Mouse (Mus musculus) testis, adult 2 months (tissue): ENCODE results near the gene Olfr1281. TPM values are rescaled to one million over a fixed set of nuclear protein-coding genes. Genes with fewer than 3 reads are reported as not detected.
"Not testable (repeated sequence)": the region's sequence is repeated elsewhere in the genome, so short reads cannot be mapped to it uniquely, and the experiment has no call there.

Source experiments
- H3K27ac ChIP-seq: fragments of 200-500 bp; 2 replicates; pipeline ENCODE4 v1.5.1; 2012; ENCODE audit warnings: low read depth, low read length; ENCODE audit not compliant: control insufficient read depth, insufficient read depth
- H3K27me3 ChIP-seq: fragments of 200-500 bp; 2 replicates; pipeline ENCODE4 v1.6.1; 2012; ENCODE audit warnings: mild to moderate bottlenecking, low read length, moderate library complexity; ENCODE audit not compliant: control insufficient read depth, insufficient read depth
- H3K36me3 ChIP-seq: fragments of 200-500 bp; 2 replicates; pipeline ENCODE4 v1.6.1; 2012; ENCODE audit warnings: mild to moderate bottlenecking, low read length; ENCODE audit not compliant: control insufficient read depth, insufficient read depth
- H3K4me1 ChIP-seq: fragments of 200-500 bp; 2 replicates; pipeline ENCODE4 v1.6.1; 2012; ENCODE audit warnings: low read length; ENCODE audit not compliant: control insufficient read depth, insufficient read depth
- H3K4me3 ChIP-seq: fragments of 200-500 bp; 2 replicates; pipeline ENCODE4 v1.5.1; 2012; ENCODE audit warnings: low read depth, mild to moderate bottlenecking, low read length, moderate library complexity, mixed read lengths; ENCODE audit not compliant: control insufficient read depth
- CTCF ChIP-seq: fragments of 200-500 bp; IDR thresholded peaks from 2 replicates; pipeline ENCODE4 v1.5.1; 2012; ENCODE audit warnings: low read depth, mild to moderate bottlenecking, inconsistent platforms, low read length, moderate library complexity; ENCODE audit not compliant: control insufficient read depth, insufficient read depth, insufficient replicate concordance
- POLR2A ChIP-seq: fragments of 200-500 bp; IDR thresholded peaks from 2 replicates; pipeline ENCODE4 v1.6.1; 2012; ENCODE audit warnings: low read depth, mild to moderate bottlenecking, inconsistent platforms, low read length, moderate library complexity; ENCODE audit not compliant: control insufficient read depth
- polyA plus RNA-seq: library from polyadenylated mRNA; depleted of rRNA; stranded (reverse); fragments of >200 nt; gene quantifications from 2 replicates; pipeline ENCODE4 v1.2.3, GENCODE M21; 2012; rRNA removed

Gene Olfr1281
- 0.06 and 0.19 TPM in 2 replicates for polyA plus RNA-seq

DNA sequence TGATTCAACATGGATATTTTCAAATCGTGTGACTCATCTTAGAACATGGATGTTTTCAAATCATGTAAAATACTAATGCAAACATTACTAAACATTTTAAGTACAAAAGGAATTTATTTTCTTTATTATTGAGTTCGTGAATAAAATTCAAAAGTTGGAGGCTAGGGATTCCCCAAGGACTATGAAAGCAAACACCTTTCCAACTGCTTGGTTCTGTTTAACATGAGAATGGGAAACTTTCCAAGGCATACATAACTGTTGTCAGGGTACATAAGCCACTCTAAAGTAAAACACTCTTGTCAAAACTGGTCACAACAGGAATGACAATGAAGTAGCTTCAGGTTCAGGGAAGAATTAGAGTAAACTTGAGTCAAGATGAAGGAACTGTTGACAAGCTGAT, at the start of gene Olfr1281:
Olfr1281 (plus strand) TSS at position 301 of the 400 bp plus-strand sequence.
- H3K27me3 ChIP-seq, result no peaks in the 10 kb centered on the region
- H3K4me1 ChIP-seq, result no peaks in the 10 kb centered on the region

DNA sequence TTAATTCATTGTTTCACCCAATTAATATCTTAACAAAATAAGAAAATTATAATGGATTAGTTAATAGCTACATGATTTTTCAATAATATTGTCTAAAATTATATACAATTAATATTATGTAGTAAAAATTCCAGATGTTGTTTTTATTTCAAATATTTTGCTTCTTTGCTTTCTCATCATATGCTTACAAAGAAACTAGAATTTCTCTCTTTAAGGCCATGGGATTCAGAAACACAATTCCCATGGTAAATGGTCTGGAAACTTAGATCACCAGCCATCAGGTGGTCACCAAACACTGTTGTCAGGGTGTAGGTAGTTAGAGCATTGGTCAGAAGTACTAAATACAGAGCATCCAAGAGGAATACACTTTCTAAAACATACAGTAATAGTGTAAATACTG, 36.5 kb upstream of the Olfr1281 start, which contains the start of gene Olfr1278:
Olfr1278 (plus strand) TSS at position 301 of the 400 bp plus-strand sequence.
- no peaks in the 10 kb centered on the region for H3K27me3 ChIP-seq
- TF ChIP-seq POLR2A, result no peak
- TF ChIP-seq CTCF, result no peak
- H3K27ac ChIP-seq, result no peak within 1 kb of the TSS

More for the DNA sequence above, at the start of gene Olfr1281:
- no peaks in the 10 kb centered on the region for H3K36me3 ChIP-seq
- no peak within 1 kb of the TSS for H3K4me3 ChIP-seq
- no peak within 1 kb of the TSS for H3K27ac ChIP-seq
- TF ChIP-seq CTCF (no peak), POLR2A (no peak)

DNA sequence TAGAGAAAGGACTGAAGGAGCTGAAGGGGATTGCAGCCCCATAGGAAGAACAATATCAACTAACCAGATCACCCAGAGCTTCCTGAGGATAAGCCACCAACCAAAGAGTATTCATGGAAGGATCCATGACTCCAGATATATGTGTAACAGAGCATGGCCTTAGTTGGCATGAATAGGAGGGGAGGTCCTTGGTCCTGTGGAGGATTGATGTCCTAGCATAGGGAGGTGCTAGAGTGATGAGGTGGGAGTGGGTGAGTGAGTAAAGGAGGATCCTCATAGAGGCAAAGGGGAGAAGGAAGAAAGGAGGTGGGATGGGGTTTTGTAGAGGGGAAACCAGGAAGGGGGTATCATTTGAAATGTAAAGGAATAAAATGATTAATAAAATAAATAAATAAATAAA, 27.8 kb upstream of the Olfr1281 start:
- no peaks in the 10 kb centered on the region for H3K27me3 ChIP-seq
- no peaks in the 10 kb centered on the region for H3K36me3 ChIP-seq
- TF ChIP-seq CTCF (no peak), POLR2A (no peak)
- H3K27ac ChIP-seq, result no peak overlapping the region
- no peak overlapping the region for H3K4me3 ChIP-seq
- H3K4me1 ChIP-seq, result no peaks in the 10 kb centered on the region

More for the DNA sequence above, 36.5 kb upstream of the Olfr1281 start, which contains the start of gene Olfr1278:
- no peaks in the 10 kb centered on the region for H3K4me1 ChIP-seq
- H3K36me3 ChIP-seq, result no peaks in the 10 kb centered on the region
- no peak within 1 kb of the TSS for H3K4me3 ChIP-seq

DNA sequence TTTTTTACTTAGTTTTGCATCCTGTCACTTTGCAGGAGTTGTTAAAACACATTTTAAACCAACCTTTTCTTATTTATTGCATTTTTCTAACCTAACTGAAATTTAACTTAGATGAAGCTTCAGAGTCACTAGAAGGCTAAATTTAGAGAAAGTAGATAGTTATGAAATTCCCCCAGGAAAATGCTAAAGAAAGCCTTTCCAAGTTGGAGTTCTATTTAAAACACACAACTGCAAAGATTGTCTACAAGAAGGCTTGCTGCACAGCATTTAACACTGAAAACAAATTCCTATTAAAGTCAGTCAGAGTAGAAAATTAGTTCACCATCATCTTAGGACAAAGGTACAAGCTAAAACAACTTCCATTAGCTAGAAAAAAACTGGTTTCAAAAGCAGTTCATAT, 25.9 kb upstream of the Olfr1281 start, which contains the start of gene Olfr1279:
Olfr1279 (plus strand) TSS at position 262 of the 400 bp plus-strand sequence.
- Histone ChIP-seq H3K27ac (no peak within 1 kb of the TSS), H3K4me1 (no peaks in the 10 kb centered on the region), H3K4me3 (no peak within 1 kb of the TSS), H3K27me3 (no peaks in the 10 kb centered on the region), H3K36me3 (no peaks in the 10 kb centered on the region)
- TF ChIP-seq POLR2A (no peak), CTCF (no peak)

DNA sequence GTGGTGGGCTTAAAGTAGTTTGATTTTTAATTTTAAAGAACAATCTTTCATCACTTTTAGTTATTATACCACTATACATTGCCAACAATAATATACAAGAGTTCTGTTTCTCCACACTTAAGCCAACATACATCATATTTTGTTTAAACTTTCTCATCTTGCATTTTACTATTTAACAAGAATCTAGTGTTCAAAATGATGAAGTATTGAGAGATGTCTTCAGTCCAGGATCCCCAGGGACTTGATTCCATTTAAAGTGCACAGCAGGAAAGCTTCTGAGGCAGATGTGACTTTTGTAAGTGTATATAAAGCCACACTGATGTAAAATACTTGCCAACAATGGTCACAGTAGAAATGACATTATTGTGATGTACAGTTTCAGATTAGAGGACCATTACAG, 12.6 kb upstream of the Olfr1281 start, which contains the start of gene Olfr1280:
Olfr1280 (plus strand) TSS at position 301 of the 400 bp plus-strand sequence.
- Histone ChIP-seq H3K4me1 (no peaks in the 10 kb centered on the region), H3K36me3 (no peaks in the 10 kb centered on the region), H3K27me3 (no peaks in the 10 kb centered on the region), H3K27ac (no peak within 1 kb of the TSS), H3K4me3 (no peak within 1 kb of the TSS)
- no peak for TF ChIP-seq CTCF
- TF ChIP-seq POLR2A, result no peak

DNA sequence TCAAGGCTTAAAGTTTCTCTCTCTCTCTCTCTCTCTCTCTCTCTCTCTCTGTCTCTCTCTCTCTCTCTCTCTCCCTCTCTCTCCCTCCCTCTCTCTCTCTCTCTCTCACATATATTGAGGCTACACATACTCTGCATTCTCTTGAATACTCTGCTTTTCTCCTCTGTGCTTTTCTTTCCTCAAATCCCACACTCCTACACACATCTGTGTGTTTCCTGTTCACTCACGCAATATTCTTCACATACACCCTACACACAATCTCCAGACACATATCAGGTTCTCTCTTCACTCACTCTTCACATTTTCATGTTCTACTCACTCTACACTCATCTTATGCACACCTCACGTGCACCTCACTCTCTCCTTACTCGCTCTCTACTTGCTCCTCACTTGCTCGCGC, 7.4 kb downstream of the Olfr1281 start:
- H3K36me3 ChIP-seq, H3K27ac ChIP-seq, H3K4me3 ChIP-seq, H3K27me3 ChIP-seq, H3K4me1 ChIP-seq: not testable (repeated sequence)

DNA sequence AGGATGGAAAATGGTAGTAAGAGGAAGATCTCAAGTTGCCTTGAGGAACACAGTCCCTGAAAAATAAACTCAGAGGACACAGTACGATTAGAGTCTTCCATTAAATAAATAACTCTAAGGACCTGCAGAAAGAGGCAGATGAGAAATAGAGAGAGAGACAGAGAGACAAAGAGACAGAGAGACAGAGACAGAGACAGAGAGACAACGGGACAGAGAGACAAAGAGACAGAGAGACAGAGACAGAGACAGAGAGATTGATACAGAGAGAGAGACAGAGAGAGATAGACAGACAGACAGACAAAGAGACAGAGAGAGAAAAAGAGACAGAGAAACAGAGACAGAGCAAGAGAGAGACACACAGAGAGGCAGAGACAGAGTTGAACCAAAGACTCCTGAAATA, 9.7 kb downstream of the Olfr1281 start, which contains the start of gene Olfr1282:
Olfr1282 (minus strand) TSS at position 101 of the 400 bp plus-strand sequence.
- TF ChIP-seq CTCF, result no peak
- TF ChIP-seq POLR2A, result no peak
- Histone ChIP-seq H3K36me3 (no peaks in the 10 kb centered on the region), H3K27ac (no peak within 1 kb of the TSS), H3K27me3 (no peaks in the 10 kb centered on the region), H3K4me1 (no peaks in the 10 kb centered on the region), H3K4me3 (no peak within 1 kb of the TSS)

DNA sequence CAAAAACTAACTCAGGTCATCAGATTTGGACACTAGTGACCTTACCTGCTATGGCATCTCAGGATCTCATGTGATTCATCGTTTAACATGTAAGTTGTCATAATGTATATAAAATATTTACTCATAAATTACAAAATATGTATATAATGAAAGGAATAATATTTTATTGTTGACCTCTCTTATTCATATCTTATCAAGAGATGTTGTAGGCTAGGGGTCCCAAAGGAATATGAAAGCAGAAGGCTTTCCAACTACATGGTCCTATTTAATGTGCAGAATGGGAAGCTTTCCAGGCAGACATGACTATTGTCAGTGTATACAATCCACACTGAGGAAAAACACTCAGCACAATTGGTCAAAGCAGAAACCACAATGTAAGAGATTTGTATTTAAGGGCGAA, 40.2 kb downstream of the Olfr1281 start, which contains the start of gene Olfr1283:
Olfr1283 (plus strand) TSS at position 301 of the 400 bp plus-strand sequence.
- no peaks in the 10 kb centered on the region for H3K36me3 ChIP-seq
- no peaks in the 10 kb centered on the region for H3K4me1 ChIP-seq
- no peak within 1 kb of the TSS for H3K27ac ChIP-seq
- TF ChIP-seq POLR2A (no peak), CTCF (no peak)
- H3K27me3 ChIP-seq, result no peaks in the 10 kb centered on the region
- no peak within 1 kb of the TSS for H3K4me3 ChIP-seq
